Mouse (Mus musculus): Measurements from ENCODE around the gene Myg1.

GRCm38 (mm10) chr15:102336946-102337345, 5.4 kb downstream of the Myg1 start:
- TF ChIP-seq GATA1 (IDR thresholded peaks at IDR 0.05; ENCODE audit: borderline replicate concordance, low read length) (no peak), FLI1 (IDR thresholded peaks at IDR 0.05; ENCODE audit: low read length) (no peak)

Measured in megakaryocyte, embryonic 14.5 days (primary cell).